Mouse (Mus musculus): ENCODE data around the gene Creb3l1. TPM values are rescaled to one million over a fixed set of nuclear protein-coding genes. Genes with fewer than 3 reads are reported as not detected.

Gene Creb3l1
- total RNA-seq (2015; ENCODE audit: low replicate concordance): 1.4 TPM in 1 of 2 replicates, not detected in the other
- 0.08 and 0.51 TPM in 2 replicates for total RNA-seq (2017; ENCODE audit: low replicate concordance)

- no peak for ATAC-seq (replicated peaks; ENCODE audit: low FRiP score, poor library complexity, severe bottlenecking)
These were observed at the start of gene Creb3l1 for GRCm38 (mm10) chr2:92024274-92024672. TSS of gene Creb3l1 (minus strand) at chr2:92024502.

GRCm38 (mm10) chr2:92071143-92071542, 46.8 kb upstream of the Creb3l1 start:
- ATAC-seq (replicated peaks; ENCODE audit: low FRiP score, poor library complexity, severe bottlenecking): no peak

- no peak for ATAC-seq (replicated peaks; ENCODE audit: low FRiP score, poor library complexity, severe bottlenecking)
These were observed 45.3 kb upstream of the Creb3l1 start for GRCm38 (mm10) chr2:92069630-92070029.

GRCm38 (mm10) chr2:92067600-92067999, 43.3 kb upstream of the Creb3l1 start:
- no peak for ATAC-seq (replicated peaks; ENCODE audit: low FRiP score, poor library complexity, severe bottlenecking)

GRCm38 (mm10) chr2:92066899-92067298, 42.6 kb upstream of the Creb3l1 start:
- ATAC-seq (replicated peaks; ENCODE audit: low FRiP score, poor library complexity, severe bottlenecking): no peak

- ATAC-seq (replicated peaks; ENCODE audit: low FRiP score, poor library complexity, severe bottlenecking): no peak
These were observed 41.6 kb upstream of the Creb3l1 start for GRCm38 (mm10) chr2:92065938-92066337.

- no peak for ATAC-seq (replicated peaks; ENCODE audit: low FRiP score, poor library complexity, severe bottlenecking)
These were observed 41.1 kb upstream of the Creb3l1 start for GRCm38 (mm10) chr2:92065269-92065888.

- ATAC-seq (replicated peaks; ENCODE audit: low FRiP score, poor library complexity, severe bottlenecking): no peak
These were observed 38.8 kb upstream of the Creb3l1 start for GRCm38 (mm10) chr2:92063106-92063505.

- ATAC-seq (replicated peaks; ENCODE audit: low FRiP score, poor library complexity, severe bottlenecking): no peak
These were observed 37.0 kb upstream of the Creb3l1 start for GRCm38 (mm10) chr2:92061337-92061736.

GRCm38 (mm10) chr2:92060291-92060690, 36.0 kb upstream of the Creb3l1 start:
- ATAC-seq (replicated peaks; ENCODE audit: low FRiP score, poor library complexity, severe bottlenecking): no peak

- ATAC-seq (replicated peaks; ENCODE audit: low FRiP score, poor library complexity, severe bottlenecking): no peak
These were observed 35.3 kb upstream of the Creb3l1 start for GRCm38 (mm10) chr2:92059481-92060220.

GRCm38 (mm10) chr2:92058936-92059335, 34.6 kb upstream of the Creb3l1 start:
- ATAC-seq (replicated peaks; ENCODE audit: low FRiP score, poor library complexity, severe bottlenecking): 0 out of 2 replicates have a peak, but pooled peaks have one; percentile 6

GRCm38 (mm10) chr2:92058469-92058868, 34.2 kb upstream of the Creb3l1 start:
- ATAC-seq (replicated peaks; ENCODE audit: low FRiP score, poor library complexity, severe bottlenecking): no peak

GRCm38 (mm10) chr2:92056760-92057159, 32.5 kb upstream of the Creb3l1 start:
- ATAC-seq (replicated peaks; ENCODE audit: low FRiP score, poor library complexity, severe bottlenecking): no peak

- no peak for ATAC-seq (replicated peaks; ENCODE audit: low FRiP score, poor library complexity, severe bottlenecking)
These were observed 31.5 kb upstream of the Creb3l1 start for GRCm38 (mm10) chr2:92055831-92056236.

- no peak for ATAC-seq (replicated peaks; ENCODE audit: low FRiP score, poor library complexity, severe bottlenecking)
These were observed 31.0 kb upstream of the Creb3l1 start for GRCm38 (mm10) chr2:92055101-92055813.

- no peak for ATAC-seq (replicated peaks; ENCODE audit: low FRiP score, poor library complexity, severe bottlenecking)
These were observed 28.5 kb upstream of the Creb3l1 start for GRCm38 (mm10) chr2:92052754-92053153.

GRCm38 (mm10) chr2:92052188-92052587, 27.9 kb upstream of the Creb3l1 start:
- no peak for ATAC-seq (replicated peaks; ENCODE audit: low FRiP score, poor library complexity, severe bottlenecking)

- ATAC-seq (replicated peaks; ENCODE audit: low FRiP score, poor library complexity, severe bottlenecking): no peak
These were observed 23.9 kb upstream of the Creb3l1 start for GRCm38 (mm10) chr2:92048034-92048690.

- no peak for ATAC-seq (replicated peaks; ENCODE audit: low FRiP score, poor library complexity, severe bottlenecking)
These were observed 23.3 kb upstream of the Creb3l1 start for GRCm38 (mm10) chr2:92047601-92048000.
